Comparison of ENCODE assay signal across 8 mouse cellular contexts in the genomic region with DNA sequence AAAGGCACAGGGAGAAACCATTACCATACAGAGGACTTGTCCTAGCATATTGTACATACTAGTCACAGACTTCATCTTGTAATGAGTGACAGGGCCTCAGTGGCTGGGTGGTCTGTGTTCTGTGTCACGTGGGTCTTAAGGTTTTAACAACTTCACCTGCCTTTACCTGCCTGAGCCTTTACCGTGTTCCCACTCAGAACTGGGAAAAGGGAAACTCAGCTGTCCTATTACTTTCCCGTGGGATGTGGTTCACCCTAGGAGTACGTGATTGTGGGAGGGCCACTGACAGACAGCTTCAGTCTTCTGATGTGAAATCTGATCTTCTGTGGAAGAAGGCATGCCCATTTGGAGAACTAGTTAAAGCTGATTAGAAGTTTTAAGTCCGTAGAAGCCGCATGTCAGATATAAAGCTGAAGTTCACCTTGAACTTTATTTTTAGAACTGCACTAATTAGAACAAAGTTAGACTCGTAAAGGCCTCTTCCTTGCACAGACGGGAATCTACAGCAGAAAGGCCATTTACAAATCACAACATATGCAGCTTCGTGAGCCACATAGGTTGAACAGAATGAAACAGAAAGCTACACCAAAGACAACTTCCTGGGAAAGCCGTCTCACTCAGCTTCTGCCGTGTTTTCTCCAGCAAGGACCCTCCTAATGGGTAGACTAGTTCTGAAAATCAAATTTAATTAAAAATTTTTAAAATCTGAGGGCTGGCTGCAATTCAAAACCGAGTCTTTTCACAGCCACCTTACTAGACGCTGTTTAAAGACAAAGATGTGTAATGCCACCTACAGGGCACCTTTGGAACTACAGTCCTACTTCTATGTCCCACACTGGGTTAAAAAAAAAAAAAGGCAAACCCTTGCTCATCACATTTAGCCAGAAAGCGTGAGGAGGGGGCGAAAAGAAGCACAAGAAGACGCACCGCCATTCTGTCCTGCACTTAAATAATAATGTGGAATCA. TPM values are rescaled to one million over a fixed set of nuclear protein-coding genes. Genes with fewer than 3 reads are reported as not detected.
DNase-seq lines count a peak whose midpoint lies in the region; ATAC-seq and TF ChIP-seq lines count a peak whose summit lies in the region.

No protein-coding gene starts in this region.

- peak; percentile 72 for TF ChIP-seq CTCF in Patski (IDR thresholded peaks at IDR 0.05)
- TF ChIP-seq CTCF in cerebellum, adult 2 months (IDR thresholded peaks at IDR 0.05; ENCODE audit: borderline replicate concordance, insufficient read depth, low read depth, low read length): peak; percentile 46; the same call in 1 of the 2 replicates
- TF ChIP-seq CTCF in forebrain, postnatal 0 days (IDR thresholded peaks at IDR 0.05; ENCODE audit: low read depth): peak; percentile 85
- TF ChIP-seq CTCF in lung, adult 2 months (IDR thresholded peaks at IDR 0.05; ENCODE audit: insufficient read depth, low read length): no peak

- CTCF ChIA-PET in Patski (lab: Charles Lee): interaction anchor here (0.9 to 2.5 kb wide), 10 partner anchors 15 to 226 kb away, joined by 3 to 10 read pairs (median 4); no protein-coding TSS in a partner anchor

- DNase-seq in Patski (ENCODE audit: low read depth, low spot score): peak; percentile 39
- peak; percentile 74 to 76 for DNase-seq in cerebellum, adult 2 months
- DNase-seq in forebrain, postnatal 0 days: peak; percentile 91
- DNase-seq in heart, postnatal 4 days: peak; percentile 88
- DNase-seq in layer of hippocampus, adult 18-20 months (ENCODE audit: low spot score in 2 of 2): peak; percentile 57 to 92
- peak; percentile 74 for DNase-seq in lung, adult 2 months
- DNase-seq in thymus, postnatal 14 days: peak; percentile 87

- no peaks in the 10 kb centered on the region for H3K27me3 ChIP-seq in Patski
- H3K27me3 ChIP-seq in cerebellum, adult 2 months (ENCODE audit: control insufficient read depth, insufficient read depth, low read length): no peaks in the 10 kb centered on the region
- no peaks in the 10 kb centered on the region for H3K27me3 ChIP-seq in forebrain, postnatal 0 days (ENCODE audit: insufficient read depth, low read length)
- H3K27me3 ChIP-seq in neural tube, embryonic 15.5 days (replicated peaks): no peaks in the 10 kb centered on the region

- H3K4me2 ChIP-seq in forebrain, postnatal 0 days (ENCODE audit: low read depth): peak overlapping the region; percentile 43
- H3K4me2 ChIP-seq in neural tube, embryonic 15.5 days: peak overlapping the region; percentile 52

- no peaks in the 10 kb centered on the region for H3K4me1 ChIP-seq in cerebellum, adult 2 months (ENCODE audit: control insufficient read depth, insufficient read depth, low read length)
- H3K4me1 ChIP-seq in forebrain, postnatal 0 days (ENCODE audit: insufficient read depth): no peaks in the 10 kb centered on the region
- peaks cover 5% of the 10 kb centered on the region; the same call in 1 of the 2 replicates for H3K4me1 ChIP-seq in lung, adult 2 months (ENCODE audit: control insufficient read depth, insufficient read depth, low read length)
- peaks cover 9% of the 10 kb centered on the region; the same call in 1 of the 2 replicates for H3K4me1 ChIP-seq in neural tube, embryonic 15.5 days

- no peak for ATAC-seq in Patski
- ATAC-seq in forebrain, postnatal 0 days: peak; percentile 79
- peak; percentile 80 for ATAC-seq in neural tube, embryonic 15.5 days (ENCODE audit: low FRiP score)

- POLR2A ChIA-PET in Patski (lab: Charles Lee): interaction anchor here (0.7 kb wide), 1 partner anchor 122 kb away, joined by 3 read pairs; no protein-coding TSS in a partner anchor

- H3K9me3 ChIP-seq in forebrain, postnatal 0 days (ENCODE audit: low read length): no peaks in the 10 kb centered on the region
- no peaks in the 10 kb centered on the region for H3K9me3 ChIP-seq in neural tube, embryonic 15.5 days (replicated peaks)

- in situ Hi-C loops in Patski (cut with MboI; ENCODE audit: low pct_unique_long_range_greater_than_20kb): no loop called here

- no peak overlapping the region for H3K27ac ChIP-seq in cerebellum, adult 2 months (ENCODE audit: insufficient read depth, low read length)
- no peak overlapping the region for H3K27ac ChIP-seq in forebrain, postnatal 0 days (ENCODE audit: low read depth, low read length)
- 0 out of 2 replicates have a peak overlapping the region, but pooled peaks have one; percentile 20 for H3K27ac ChIP-seq in neural tube, embryonic 15.5 days (replicated peaks)

- H3K4me3 ChIP-seq in cerebellum, adult 2 months (replicated peaks; ENCODE audit: insufficient read depth, low read depth, low read length): peak overlapping the region; percentile 55
- peak overlapping the region; percentile 24 for H3K4me3 ChIP-seq in forebrain, postnatal 0 days (ENCODE audit: low read depth, low read length)
- H3K4me3 ChIP-seq in lung, adult 2 months (replicated peaks; ENCODE audit: extremely low read depth, low read depth, low read length): peak overlapping the region; percentile 61
- H3K4me3 ChIP-seq in neural tube, embryonic 15.5 days (replicated peaks): peak overlapping the region; percentile 28

- H3K36me3 ChIP-seq in forebrain, postnatal 0 days (ENCODE audit: insufficient read depth): peaks cover 27% of the 10 kb centered on the region
- peaks cover 20% of the 10 kb centered on the region for H3K36me3 ChIP-seq in neural tube, embryonic 15.5 days

- 17% methylated on average over 17 of the region's 17 CpGs for WGBS in cerebellum, adult 2 months
- 24% methylated on average over 17 of the region's 17 CpGs for WGBS in forebrain, postnatal 0 days
- 15% methylated on average over 17 of the region's 17 CpGs for WGBS in lung, adult 2 months
- WGBS in neural tube, embryonic 15.5 days: 33% methylated on average over 17 of the region's 17 CpGs

- TF ChIP-seq POLR2A in cerebellum, adult 2 months (IDR thresholded peaks at IDR 0.05; ENCODE audit: borderline replicate concordance, insufficient read depth, low read length): no peak
- no peak for TF ChIP-seq POLR2A in lung, adult 2 months (IDR thresholded peaks at IDR 0.05; ENCODE audit: borderline replicate concordance, extremely low read depth, low read depth, low read length)

- 0 out of 2 replicates have a peak overlapping the region, but pooled peaks have one; percentile 18 for H3K9ac ChIP-seq in forebrain, postnatal 0 days
- 0 out of 2 replicates have a peak overlapping the region, but pooled peaks have one; percentile 21 for H3K9ac ChIP-seq in neural tube, embryonic 15.5 days (replicated peaks)

RNA-seq across cellular contexts. Expression of a gene that starts 8.6 kb away (rescaled TPM):
- polyA plus RNA-seq in Patski (2021): 17.7 TPM
- 29.4 and 30.0 TPM in 2 replicates for polyA plus RNA-seq in cerebellum, adult 2 months (2012; rRNA removed)
- total RNA-seq in forebrain, postnatal 0 days (2014; rRNA removed): 8.9 and 13.8 TPM in 2 replicates
- polyA plus RNA-seq in forebrain, postnatal 0 days (2015; fragmentation: Nextera tagmentation; extraction: Ambion mirVana): 39.2 and 42.1 TPM in 2 replicates
- total RNA-seq in heart, postnatal 4 days (2021): 1 to 10 TPM; 6.3 to 6.9 TPM
- 10 to 100 TPM; 20.2 to 20.8 TPM for total RNA-seq in layer of hippocampus, adult 18-20 months (2021)
- polyA plus RNA-seq in lung, adult 2 months (2012; rRNA removed): 7.3 and 11.3 TPM in 2 replicates
- 28.8 and 30.5 TPM in 2 replicates for polyA plus RNA-seq in neural tube, embryonic 15.5 days (2015; fragmentation: Nextera tagmentation; extraction: Ambion mirVana)

Comparison
In these comparisons a context has a peak if more than half of its experiments do, and no peak if none do; other contexts are left out.
1. DNase-seq: peak in every context shown above with its lines; median percentile 91 in forebrain, postnatal 0 days; 88 in heart, postnatal 4 days; 87 in thymus, postnatal 14 days; 75 in cerebellum, adult 2 months; 74 in layer of hippocampus, adult 18-20 months; 74 in lung, adult 2 months; 39 in Patski.